Mouse (Mus musculus) testis, adult 2 months (tissue): ENCODE data around the gene Praf2.

Source experiments
- CTCF ChIP-seq: fragments of 200-500 bp; IDR thresholded peaks from 2 replicates; pipeline ENCODE4 v1.5.1; 2012; ENCODE audit warnings: low read depth, mild to moderate bottlenecking, inconsistent platforms, low read length, moderate library complexity; ENCODE audit not compliant: control insufficient read depth, insufficient read depth, insufficient replicate concordance
- POLR2A ChIP-seq: fragments of 200-500 bp; IDR thresholded peaks from 2 replicates; pipeline ENCODE4 v1.6.1; 2012; ENCODE audit warnings: low read depth, mild to moderate bottlenecking, inconsistent platforms, low read length, moderate library complexity; ENCODE audit not compliant: control insufficient read depth

- TF ChIP-seq POLR2A (no peak), CTCF (no peak)
Measured at GRCm38 (mm10) chrX:7763631-7764393, 35.6 kb downstream of the Praf2 start.
